Mouse (Mus musculus): ENCODE data around the gene Auts2.

GRCm38 (mm10) chr5:131490811-131491210 lies 1052.3 kb downstream of the Auts2 start:
- no peak for TF ChIP-seq CTCF (IDR thresholded peaks at IDR 0.05)
- TF ChIP-seq EP300 (IDR thresholded peaks at IDR 0.05), result no peak

All from lung, postnatal 0 days (tissue).